Mouse (Mus musculus) cerebellum, adult 18-20 months (tissue): Measurements from ENCODE around the gene Eif4a3.

Source experiments
- DNase-seq, 2 experiments: peaks; one replicate each; pipeline ENCODE4 v3.0.0; 2021

The Eif4a3 gene

DNA sequence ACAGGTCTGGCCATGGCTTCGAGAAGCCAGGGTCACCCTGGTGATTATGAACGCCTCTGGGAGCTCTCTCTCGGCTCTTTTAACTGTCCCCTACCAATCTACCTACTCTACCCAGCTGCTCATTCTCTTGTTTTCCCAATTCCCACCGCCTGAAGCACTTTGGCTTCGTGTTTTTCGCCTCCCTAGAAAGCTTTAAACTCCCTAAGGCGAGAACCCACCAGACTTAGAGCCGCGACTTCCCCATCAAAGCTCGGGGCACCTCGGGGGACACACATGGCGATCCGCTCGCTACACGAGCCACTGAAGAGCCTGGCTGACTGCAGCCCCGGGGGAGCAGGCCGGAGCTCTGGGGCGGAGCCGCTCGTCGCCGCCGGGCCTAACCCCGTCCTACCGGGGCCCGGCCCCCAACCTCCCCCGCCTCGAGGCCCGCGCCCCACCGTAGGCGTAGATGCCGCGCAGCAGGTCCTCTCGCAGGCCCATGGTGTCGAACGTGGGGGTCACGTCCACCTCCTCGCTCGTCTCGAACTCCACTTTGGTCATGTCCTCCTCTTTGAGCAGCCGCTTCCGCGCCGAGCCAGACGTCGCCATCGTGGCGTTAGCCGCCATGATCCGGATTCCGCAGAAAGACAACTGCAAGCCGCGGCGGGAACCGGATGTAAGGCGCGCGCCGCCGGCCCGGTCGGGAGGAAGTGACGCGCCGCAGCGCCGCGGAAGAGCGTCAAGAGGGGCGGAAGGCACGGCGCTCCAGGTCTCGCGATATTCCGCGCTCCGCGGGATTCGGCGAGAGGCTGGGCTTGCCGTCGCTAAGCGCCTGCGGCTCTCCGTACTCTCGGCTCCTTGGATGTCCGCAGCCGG, at the start of gene Eif4a3:
Gene Eif4a3 (minus strand): TSS at position 699 of the 855 bp plus-strand sequence.
- peak; percentile 94 to 98 for DNase-seq

DNA sequence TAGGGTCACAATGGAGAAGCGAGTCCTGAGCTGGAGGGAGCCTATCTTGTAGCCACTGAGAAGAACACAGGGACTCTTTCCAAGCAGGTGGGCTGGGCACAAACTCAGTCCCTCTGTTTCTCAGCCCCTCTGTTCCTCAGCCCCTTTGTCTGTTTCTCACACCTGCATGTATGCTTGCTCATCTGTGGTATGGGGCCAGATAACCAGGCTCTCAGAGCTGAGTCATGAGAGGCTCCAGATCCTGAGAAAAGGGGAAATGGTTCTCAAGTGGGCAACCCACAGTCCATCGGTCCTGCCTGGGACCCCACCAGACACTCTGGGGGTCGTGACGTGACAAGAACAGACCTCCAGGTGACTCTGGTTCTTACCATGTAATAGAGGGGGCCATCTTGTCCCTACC, 47.2 kb upstream of the Eif4a3 start:
- DNase-seq = no peak

DNA sequence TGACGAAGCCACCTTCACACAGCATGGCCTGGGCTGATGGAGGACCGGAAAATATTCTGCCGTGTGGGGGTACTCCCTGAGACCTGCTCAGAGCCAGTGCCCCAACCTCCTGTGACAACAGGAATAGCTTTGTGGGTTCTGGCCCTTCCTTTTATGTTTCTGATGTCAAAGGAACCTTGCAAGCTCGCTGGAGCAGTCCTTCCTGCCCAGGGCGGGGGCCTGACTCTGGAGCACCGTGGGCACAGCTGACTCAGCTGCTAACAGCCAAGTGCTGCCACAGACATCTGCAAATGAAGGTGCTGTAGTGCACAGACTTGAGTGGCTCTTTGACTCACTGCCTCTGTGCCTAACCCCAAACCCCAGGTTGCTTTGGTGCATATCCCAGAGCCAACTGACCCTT, 45.0 kb upstream of the Eif4a3 start:
- no peak for DNase-seq

DNA sequence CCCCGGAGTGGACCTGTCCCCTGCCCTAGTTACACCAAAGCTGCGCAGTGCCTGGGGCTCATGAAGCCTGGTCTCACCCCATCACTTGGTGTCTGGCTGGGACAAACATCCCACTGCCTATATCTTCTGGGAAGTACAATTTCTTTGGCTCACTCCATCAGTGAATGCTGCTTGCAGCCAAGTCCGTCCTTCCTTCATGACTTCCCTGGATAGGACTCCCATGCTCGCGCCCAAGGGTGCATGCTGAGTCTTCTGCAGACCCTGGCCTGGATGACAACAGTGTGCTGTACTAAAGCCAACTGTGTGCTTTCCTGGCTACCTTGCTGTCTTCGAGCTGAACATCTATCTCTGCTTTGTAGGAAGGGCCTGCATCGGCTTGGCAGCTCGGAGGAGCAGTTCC, 44.3 kb upstream of the Eif4a3 start:
- no peak for DNase-seq

DNA sequence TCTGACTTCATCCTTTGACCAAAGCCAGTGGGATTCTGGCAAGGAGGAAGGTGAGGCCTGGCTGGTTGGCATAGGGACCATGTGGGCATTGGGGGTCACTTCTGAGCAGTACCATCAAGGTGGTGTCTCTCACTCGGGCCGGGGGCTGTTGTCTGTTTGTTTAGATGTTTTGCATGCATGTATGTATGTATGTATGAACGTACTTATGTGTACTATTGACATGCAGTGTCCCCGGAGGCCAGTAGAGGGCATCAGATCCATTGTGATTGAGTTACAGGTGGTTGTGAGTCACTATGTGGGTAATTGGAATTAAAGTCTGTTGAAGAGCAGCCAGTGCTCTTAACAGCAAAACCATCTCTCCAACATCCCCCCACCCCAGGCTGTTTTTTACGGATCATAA, 39.7 kb upstream of the Eif4a3 start:
- DNase-seq = peak; percentile 72 to 76

DNA sequence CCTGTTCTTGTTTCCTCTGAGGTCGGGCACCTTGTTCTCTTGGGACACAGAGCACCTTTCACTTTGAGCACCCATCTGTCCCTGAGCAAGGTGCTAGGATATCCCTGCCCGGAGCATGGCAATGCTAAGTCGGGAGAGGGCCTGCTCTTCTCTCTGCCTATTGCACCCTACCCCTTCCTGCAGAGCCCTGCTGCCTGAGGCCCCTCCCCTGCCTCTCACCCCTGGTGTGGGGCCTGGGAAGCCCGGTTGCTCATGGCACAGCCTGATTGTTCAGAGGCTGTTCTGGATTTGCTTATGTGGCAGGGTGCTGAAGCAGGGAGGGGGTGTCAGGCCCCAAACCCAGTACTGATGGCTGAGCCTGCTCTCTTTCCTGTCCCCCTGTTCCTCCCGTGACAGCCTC, 39.3 kb upstream of the Eif4a3 start:
- no peak for DNase-seq

DNA sequence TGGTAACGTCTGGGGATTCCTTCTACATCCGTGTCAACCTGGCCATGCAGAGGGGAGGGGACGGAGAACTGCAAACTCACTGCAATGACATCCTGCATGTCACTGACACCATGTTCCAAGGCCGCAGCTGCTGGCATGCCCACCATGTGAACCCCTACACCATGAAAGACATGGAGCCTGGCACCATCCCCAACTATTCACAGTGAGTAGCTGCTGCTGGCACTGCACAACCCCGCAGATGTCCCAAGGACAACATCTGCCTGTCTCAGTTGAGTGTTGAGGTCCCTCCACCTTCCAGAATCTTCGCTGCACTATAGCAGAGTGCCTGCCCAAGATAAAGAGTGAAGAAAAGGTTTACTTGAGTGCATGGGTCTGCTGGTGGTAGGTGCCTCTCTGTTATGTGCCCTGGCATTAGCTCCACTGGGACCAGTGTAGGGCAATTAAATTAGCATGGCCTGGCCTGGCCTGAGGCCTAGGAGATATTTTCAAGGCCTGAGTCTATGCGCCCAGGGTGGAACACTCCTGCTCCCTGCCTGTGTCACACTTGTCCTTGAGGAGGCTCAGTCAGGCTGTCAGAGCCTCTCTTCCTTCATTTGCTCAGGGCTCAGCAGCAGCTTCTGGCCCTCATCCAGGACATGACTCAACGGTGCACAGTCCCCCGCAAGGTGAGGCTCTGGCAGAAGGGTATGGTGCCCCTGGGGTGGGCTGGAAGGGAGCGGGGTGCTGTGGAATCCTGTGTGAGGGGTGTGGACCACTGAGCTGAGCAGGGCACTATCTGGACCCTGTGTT, 38.6 kb upstream of the Eif4a3 start:
- DNase-seq = no peak

DNA sequence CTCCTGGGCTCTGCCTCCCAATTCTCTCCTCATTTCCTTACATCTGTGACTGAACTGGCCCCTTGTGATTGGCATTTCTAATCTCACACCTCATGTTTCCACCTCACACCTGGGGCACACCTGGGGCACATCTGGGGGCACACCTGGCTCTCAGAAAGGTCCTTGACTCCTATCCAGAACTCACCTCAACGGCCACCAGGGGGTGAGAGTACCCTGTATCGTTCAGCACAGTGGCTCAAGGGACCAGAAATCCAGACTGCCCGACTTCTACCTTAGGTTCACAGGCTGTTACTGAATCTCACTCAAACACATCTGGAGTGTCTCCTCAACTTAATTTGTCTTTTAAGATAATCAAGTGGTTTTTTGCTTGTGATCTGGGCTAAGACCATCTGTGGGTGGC, 32.1 kb upstream of the Eif4a3 start:
- no peak for DNase-seq

DNA sequence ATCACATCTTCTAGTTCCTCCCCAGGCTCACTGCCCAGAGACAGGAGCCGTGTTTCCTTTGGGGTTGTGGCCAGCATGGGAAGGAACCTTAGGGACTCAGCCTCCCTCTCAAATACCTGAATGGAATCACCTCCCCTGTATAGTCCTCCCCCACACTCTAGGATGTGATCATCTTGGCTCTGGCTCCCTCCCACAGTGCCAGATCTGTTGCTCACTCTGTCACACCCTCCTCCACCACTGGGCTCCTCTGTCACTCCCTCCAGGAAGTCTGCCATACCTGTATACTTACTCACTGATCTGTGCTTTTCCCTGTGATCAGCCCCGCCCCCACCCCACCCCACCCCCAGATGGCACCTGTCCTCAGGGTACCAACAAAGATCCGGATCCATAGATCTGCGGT, 30.7 kb upstream of the Eif4a3 start:
- DNase-seq = no peak

DNA sequence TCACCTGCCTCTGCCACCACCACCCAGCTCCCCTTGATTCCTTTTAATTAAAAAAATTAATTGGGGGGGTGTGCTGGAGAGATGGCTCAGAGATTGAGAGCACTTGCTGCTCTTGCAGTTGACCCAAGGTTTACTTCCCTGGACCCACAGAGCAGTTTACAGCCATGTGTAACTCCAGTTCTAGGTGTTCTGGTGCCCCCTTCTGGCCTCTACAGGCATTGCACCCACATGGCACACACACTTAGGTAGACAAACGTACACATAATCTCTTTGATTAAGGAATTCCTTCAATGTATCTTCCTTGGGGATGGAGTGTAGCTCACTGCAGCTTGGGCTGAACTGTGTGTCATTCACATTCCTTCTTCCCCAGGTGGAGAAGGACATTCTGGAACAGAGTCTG, 25.2 kb upstream of the Eif4a3 start:
- no peak for DNase-seq

DNA sequence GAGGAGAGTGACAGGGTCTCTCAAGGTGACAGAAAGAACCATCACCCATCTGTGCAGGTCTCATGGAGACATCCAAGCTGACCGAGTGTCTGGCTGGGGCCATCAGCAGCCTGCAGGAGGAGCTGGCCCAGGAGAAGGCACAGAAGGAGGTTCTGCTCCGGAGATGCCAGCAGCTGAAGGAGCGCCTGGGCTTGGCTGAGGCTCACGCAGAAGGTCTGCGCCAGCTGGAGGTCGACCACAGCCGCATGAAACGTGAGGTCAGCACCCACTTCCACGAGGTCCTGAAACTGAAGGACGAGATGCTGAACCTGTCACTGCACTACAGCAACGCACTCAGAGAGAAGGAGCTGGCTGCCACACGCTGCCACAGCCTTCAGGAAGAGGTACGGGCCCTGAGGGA, 22.6 kb upstream of the Eif4a3 start:
- peak; percentile 29 to 34 for DNase-seq

DNA sequence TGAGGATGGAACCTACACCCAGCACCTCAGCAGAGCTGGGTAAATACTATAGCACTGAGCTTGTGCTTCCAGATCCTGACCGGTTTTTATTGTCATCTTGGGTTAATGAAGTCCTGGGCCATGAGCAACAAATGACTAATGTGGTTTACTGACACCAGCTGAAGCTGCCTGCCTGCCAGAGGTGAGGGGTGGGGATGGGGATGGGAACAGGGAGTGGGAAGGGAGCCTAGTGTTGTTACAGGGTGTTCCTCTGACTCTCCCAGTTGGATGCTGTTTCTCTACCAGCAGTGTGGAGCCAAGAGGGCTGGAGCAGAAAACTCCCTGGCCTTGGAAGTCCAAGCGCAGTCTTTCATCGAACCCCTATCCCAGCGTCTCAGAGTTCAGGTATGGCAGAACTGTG, 16.8 kb upstream of the Eif4a3 start:
- no peak for DNase-seq

DNA sequence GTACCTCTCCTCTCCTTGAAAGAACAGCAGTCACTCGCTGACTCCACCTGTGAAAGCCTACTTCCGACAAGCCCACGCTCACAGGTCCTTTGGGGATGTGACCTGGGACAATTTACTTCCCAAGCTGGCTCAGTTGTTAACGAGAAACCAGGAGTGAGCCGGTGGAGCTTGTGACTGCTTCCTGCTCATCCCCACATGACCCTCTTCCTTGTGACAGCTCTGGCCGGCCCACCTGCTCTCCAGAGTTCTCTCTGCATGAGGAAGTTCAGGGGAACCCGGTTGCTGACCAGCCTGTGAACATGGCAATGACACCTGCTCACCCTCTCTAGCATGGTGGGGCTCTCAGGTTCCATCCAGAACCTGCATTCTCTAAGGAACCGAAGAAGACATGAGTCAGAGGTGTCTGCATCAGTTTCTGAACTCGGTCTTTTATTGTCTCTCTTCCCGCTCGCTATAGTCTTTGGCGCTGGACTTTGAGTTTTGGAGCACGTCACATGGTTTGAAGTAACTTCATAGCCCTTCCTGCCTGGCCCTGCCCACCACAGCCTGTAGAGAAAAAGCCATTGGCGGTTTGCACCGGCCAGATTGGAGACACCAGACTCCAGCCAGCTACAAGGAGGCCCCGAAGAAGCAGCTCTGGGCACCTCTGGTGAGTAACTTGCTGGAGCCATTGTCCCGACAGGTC, 14.5 kb upstream of the Eif4a3 start:
- DNase-seq = no peak

DNA sequence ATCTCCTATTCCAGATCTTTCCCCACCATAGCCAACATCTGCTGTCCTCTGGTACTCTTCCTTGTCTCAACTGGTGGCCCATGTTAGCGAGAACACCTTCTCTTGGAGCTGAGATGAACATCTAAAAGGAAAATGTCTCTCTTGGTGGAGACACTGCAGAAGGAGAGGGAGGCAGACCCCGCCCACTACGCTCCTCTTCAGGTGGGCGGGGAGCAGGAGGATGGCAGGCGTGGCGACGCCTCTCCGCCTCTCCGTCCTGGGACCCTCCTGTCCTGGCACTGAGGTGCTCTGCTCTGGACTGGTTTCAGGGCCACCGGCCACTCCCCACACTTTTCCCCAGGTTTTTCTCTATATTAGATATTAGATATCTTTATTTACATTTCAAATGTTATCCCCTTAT, 10.7 kb upstream of the Eif4a3 start:
- no peak for DNase-seq

DNA sequence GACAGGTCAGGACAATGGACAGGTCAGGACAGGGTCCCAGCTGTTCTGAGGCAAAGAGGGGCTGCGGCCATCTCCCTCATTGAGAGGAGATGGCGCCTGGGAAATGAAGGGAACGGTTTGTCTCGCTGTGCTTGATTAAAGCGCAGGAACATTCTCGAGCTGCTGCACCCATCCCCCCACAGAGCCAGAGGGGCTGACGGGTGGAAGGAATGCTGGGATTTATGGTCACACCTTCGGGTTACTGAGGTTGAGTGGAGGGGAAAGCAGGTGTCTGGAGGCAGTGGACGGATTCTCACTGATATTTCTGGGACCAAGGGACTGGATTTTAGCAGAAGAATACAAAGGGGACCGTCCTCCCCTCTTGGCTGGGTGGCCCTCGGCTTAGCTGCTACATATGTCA, 8.0 kb upstream of the Eif4a3 start:
- no peak for DNase-seq

DNA sequence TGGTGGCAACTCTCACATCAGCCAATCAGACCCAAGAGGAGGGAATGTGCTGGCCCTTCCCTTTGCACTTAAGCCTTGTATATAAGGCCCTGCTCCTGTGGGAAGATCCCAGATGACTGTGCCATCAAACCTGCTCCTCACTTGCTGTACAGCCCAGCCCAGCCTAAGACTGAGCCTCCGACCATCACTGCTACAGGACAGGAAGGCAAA, 7.7 kb upstream of the Eif4a3 start, which contains the start of gene Card14:
Gene Card14 (plus strand): TSS at position 111 of the 210 bp plus-strand sequence.
- DNase-seq = no peak

DNA sequence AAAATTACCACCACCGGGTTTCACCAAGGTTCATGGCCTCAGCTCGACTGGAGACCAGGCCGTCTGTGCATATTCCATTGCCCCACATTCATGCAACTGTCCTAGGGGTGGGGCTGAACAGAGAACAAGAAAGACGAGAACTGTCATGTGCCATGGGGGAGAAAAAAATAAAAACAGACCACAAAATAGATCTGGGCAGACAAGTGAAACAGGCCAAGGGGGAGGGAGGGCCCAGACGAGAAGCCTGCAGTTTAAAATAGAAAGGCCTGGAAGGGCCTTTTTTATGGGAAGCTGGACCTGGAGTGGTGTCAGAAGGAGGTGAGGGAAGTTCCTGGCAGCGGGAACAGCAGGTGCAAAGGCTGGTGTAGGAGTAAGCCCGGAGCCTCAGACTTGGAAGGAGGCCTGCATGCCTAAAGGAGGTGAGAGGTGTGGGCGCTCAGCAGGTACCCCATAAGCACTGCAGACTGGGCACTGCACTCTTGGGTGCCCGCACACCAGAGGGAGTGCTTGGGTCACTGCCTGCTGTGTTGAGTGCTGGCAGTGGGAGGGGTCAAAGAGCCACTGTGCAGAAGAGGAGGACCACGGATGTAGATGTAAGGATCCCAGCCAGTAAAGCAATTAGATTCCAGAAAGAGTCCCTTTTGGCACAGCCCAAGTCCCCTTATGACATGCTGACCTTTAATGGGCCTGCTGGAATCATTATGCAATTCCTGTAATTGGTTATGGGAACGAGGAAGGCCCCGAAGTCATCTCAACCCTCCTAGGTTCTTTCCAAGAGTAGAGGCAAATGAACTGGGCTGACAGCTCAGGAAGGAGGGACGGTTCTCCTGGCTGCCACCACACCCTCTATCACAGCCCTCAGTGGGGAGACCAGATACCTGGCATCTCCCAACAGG, 7.1 kb upstream of the Eif4a3 start:
- DNase-seq = no peak

DNA sequence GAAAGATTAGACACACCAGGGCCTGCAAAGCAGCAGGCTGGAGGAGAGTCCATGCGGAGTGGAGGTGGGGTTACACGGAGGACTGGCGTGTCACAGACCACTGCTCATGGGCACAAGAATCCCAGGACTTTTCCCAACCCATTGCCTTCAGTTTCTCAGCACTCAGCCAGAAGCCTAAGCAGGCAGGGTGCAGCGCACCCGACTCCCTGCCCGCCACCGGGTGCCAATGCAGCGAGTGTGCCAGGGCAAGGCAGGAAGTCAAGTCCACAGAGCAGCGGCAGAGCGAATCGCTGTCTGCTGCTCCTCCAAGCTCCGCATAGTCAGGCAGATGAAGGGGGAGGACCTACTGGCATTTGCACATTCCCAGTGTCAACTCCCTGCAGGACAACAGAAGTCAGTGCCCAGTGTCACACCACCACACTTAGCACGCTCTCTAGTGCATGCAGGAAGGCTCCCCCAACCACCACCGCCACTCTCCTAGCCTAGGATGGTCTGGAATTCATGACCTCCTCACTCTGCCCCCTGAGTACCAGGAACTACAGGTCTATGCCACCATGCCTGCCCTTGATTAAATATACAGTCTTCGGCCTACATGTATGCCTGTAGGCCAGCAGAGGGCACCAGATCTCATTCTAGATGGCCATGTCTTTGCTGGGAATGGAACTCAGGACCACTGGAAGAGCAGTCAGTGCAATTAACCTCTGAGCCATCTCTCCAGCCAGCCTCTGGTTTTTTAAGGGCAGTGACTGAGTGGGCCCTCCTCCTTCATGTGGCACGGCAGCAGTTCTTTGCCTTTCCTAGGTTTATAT, 5.2 kb upstream of the Eif4a3 start:
- peak; percentile 56 to 61 for DNase-seq

DNA sequence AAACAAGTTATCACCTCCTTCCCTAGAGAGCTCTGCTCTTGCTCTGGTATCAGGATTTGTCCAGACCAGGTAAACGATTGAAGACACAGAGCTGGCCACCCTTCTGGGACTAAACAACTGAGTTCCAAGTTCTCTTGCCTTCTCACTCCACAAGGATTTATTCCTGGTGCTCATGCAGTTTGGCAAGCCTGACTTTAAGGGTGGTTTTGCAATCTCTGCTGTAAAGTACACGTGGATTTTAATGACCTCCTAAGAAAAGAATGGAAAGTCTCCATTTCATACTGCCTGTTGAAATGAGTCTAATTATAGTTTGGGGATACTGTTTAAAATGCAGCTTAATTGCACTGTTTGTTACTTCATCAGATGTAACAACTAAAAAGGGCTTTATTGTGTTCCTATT, 1.1 kb upstream of the Eif4a3 start:
- no peak for DNase-seq

DNA sequence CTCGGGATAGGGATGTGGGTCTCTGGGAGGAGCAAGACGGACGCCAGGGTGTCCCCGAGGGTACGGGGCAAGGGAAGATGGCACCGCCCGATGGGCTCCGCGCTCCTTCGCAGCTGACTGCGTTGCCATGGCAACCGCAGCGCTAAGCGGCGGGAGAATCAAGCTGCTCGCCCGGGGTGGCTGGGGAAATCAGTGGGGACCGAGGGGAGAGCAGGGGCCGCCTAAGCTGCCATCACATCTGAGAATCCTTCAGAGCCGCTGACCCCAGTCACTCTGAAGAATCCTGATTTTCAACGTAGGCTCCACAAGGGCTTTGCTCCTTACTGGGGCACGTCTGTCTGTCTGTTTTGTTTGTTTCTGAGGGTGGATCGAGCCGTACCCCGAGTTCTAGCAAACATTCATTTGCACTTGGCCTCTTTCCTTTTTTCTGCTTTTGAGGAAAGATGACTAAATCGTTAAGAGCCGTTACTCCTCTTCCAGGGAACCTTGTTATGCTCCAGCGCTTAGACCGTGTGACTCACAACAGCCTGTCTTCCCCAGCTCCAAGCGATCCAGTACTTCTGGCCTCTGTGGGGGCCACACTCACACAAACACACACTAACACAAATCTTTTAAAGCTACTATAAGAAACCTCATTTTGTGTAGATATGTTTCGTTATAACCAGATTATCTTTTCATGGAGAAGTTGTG, 502 bp upstream of the Eif4a3 start:
- no peak for DNase-seq

DNA sequence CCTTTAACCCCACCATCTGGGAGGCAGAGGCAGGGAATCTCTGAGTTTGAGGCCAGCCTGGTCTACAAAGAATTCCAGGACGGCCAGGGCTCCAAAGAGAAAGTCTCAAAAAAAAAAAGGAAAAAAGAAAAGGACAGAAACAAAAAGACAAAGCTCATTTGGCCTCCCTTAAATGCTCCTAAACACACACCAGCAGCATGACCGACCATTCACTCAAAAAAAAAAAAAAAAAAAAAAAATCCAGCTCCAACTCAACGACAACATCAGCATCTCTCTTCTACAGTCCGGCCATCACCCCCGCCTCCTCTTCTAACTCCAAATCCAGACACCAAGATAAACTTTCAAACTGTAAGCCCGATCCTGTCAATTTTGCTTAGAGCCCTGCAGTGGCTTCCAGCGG, 972 bp downstream of the Eif4a3 start:
- DNase-seq = no peak
